Mouse (Mus musculus) testis, adult 2 months (tissue): ENCODE results near the gene Mettl13.

Experiments
- CTCF ChIP-seq: fragments of 200-500 bp; IDR thresholded peaks from 2 replicates; pipeline ENCODE4 v1.5.1; 2012; ENCODE audit warnings: low read depth, mild to moderate bottlenecking, inconsistent platforms, low read length, moderate library complexity; ENCODE audit not compliant: control insufficient read depth, insufficient read depth, insufficient replicate concordance
- POLR2A ChIP-seq: fragments of 200-500 bp; IDR thresholded peaks from 2 replicates; pipeline ENCODE4 v1.6.1; 2012; ENCODE audit warnings: low read depth, mild to moderate bottlenecking, inconsistent platforms, low read length, moderate library complexity; ENCODE audit not compliant: control insufficient read depth

DNA sequence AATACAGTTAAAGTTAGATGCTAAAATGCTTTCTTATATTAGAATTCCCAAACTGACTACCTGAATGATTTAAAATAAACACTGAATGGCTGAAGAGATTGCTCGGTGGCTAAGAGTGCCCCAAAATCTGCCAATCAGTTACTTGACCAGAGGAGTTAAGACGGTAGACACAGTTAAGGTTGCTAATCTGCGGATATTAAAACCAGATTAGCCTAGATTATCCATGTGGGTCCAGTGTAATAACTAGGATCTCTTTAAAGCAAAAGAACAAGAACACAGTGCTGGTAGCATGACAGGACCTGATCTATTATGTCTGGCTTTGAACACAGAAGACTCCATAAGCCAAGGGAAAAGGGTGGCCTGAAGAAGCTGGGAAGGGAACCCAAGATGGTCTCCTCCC lies 5.8 kb upstream of the Mettl13 start:
- TF ChIP-seq POLR2A (no peak), CTCF (no peak)
